Mouse (Mus musculus) spleen, adult 2 months (tissue): ENCODE measurements around the gene Vill.

ENCODE experiments used
- CTCF ChIP-seq: fragments of 200-500 bp; IDR thresholded peaks from 2 replicates; pipeline ENCODE4 v1.5.1; 2011; ENCODE audit warnings: mild to moderate bottlenecking, inconsistent platforms; ENCODE audit not compliant: insufficient read depth, insufficient read length, insufficient replicate concordance; ENCODE audit errors: extremely low read depth
- POLR2A ChIP-seq: fragments of 200-500 bp; IDR thresholded peaks from 2 replicates; pipeline ENCODE4 v1.6.1; 2011; ENCODE audit warnings: low read depth, low read length, inconsistent platforms

DNA sequence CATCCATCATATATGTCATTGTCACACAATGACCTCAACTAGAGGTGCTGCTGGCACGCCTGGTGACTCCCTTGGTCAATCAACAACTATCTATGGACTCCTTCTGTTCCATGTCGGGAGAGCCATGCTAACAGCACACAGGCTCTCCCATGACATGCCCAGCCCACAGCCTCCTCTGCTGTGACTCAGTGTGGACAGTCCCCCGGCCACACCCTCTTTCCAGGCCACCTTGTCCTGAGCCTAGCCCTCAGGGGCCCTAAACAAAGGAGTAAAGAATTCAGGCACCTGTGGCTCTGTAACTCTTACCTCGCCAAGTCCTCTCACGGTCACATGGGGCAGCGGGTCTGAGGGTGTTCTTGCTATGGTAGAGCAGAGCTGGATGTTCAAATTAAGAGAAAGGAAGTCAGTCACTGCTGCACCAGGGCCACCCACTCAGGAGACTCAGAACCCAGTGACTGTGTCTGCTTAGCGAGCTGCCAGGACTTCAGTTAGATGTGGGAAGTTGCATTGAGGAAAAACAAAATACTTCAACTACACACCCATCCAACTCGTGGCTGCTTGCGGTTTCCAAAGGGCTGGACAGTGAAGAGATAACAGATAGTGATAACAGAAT lies 1.5 kb downstream of the Vill start:
- TF ChIP-seq CTCF (no peak), POLR2A (no peak)
